Mouse (Mus musculus) brain, embryonic 14.5 days (tissue): ENCODE results near the gene Plac1.

ENCODE experiments used
- CTCF ChIP-seq: fragments of 200-500 bp; IDR thresholded peaks from 2 replicates; pipeline ENCODE4 v1.5.1; 2012; ENCODE audit warnings: inconsistent platforms, mild to moderate bottlenecking, moderate library complexity, borderline replicate concordance; ENCODE audit not compliant: insufficient read depth, insufficient read length; ENCODE audit errors: extremely low read depth
- POLR2A ChIP-seq: fragments of 200-500 bp; IDR thresholded peaks from 2 replicates; pipeline ENCODE4 v1.6.1; 2012; ENCODE audit warnings: mild to moderate bottlenecking, inconsistent platforms, borderline replicate concordance; ENCODE audit not compliant: poor library complexity, insufficient read depth, insufficient read length, severe bottlenecking; ENCODE audit errors: extremely low read depth

- TF ChIP-seq CTCF: no peak
- no peak for TF ChIP-seq POLR2A
Measured at GRCm38 (mm10) chrX:53212485-53212884, 27.4 kb downstream of the Plac1 start.
